Mouse (Mus musculus) frontal cortex, postnatal 36 days (tissue): Measurements from ENCODE around the gene Cdkn2a.

Experiments
- DNase-seq, 2 experiments: peaks; one replicate each; pipeline ENCODE4 v3.0.0; 2022; ENCODE audit warnings: low spot score in 2 of 2

Cdkn2a gene

GRCm38 (mm10) chr4:89294486-89295440 lies at the start of gene Cdkn2a:
Gene Cdkn2a, minus strand, starts transcription at chr4:89294653.
- peak; percentile 53 to 58 for DNase-seq

DNA sequence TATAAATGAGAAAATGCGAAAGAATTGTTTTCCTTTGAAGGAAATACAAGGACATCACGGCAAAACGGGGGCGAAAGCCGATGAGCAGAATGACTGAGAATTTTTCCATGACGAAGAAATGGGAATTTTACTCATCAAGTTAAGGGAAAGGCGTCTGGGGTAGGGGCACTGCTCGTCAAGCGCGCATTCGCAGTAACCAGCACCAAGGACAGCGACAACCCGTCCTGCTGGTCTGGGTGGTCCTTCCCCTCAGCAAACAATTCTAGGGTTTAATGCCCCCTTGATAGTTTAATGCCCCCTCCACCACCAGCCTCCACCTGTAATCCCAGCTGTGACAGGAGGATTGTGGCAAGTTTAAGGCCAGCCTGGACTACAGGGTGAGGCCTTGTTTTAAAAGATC lies 19.0 kb upstream of the Cdkn2a start:
- DNase-seq = no peak

GRCm38 (mm10) chr4:89310491-89311254 lies 16.2 kb upstream of the Cdkn2a start, which contains the start of gene Cdkn2b:
Gene Cdkn2b, minus strand, starts transcription at chr4:89311039.
- peak; percentile 59 to 66 for DNase-seq

GRCm38 (mm10) chr4:89309996-89310395 lies 15.5 kb upstream of the Cdkn2a start:
- DNase-seq = no peak

DNA sequence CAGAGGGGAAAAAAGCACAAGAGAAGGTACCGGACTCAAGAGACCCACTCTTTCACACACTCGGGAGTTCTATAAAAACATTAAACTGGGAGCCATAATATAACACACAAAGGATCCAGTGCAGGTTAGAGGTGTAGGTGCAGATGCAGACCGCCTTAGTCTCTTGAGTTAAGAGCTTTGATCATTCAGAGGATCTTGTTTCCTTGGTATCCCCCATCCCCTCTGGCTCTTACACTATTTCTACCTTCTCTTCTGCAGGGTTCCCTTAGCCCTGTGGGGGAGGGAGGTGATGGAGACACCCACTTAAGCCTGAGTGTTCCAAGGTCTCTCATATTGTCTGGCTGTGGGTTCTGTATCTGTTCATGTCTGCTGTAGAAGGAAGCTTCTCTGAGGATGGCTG lies 13.5 kb upstream of the Cdkn2a start:
- DNase-seq = no peak

DNA sequence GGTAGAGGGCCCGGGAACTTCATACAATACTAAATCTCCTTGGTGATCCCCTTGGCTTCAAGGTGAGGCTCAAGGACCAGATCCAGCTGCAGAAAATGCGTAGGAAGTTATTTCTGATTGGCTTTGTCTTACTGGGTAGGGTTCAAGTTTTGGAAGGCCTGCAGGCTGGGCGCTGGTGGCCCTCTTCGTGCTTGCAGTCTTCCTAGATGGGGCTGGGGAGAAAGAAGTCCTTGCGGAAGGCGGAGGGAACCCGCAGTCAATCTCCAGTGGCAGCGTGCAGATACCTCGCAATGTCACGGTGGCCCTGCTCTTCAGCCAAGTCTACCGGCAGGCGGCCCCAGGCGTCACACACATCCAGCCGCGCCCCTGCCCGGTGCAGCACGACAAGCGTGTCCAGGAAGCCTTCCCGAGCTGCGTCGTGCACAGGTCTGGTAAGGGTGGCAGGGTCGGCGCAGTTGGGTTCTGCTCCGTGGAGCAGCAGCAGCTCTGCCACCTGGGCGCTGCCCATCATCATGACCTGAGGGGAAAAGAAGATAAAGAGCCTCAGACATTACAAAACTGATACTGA lies 12.4 kb upstream of the Cdkn2a start:
- DNase-seq = no peak

- no peak for DNase-seq
Observed at GRCm38 (mm10) chr4:89305691-89306090, 11.2 kb upstream of the Cdkn2a start.

- no peak for DNase-seq
Observed at GRCm38 (mm10) chr4:89303281-89303995, 9.0 kb upstream of the Cdkn2a start.

DNA sequence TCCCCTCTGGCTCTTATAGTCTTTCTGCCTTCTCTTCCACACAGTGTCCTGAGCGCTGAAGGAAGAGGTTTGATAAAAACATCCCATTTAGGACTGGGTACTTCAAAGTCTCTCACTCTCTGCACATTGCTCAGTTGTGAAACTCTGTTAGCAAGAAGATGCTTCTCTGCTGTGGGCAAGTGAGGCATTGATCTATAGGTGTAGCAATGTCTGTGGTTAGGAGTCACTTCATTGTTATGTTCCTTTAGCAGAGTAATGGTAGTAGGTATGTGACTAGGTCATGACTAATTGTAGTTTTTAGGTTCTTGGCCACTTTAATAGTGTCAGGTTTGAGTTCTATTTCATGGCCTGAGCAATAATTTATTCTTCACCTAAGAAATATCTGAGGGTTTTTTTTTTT lies 7.7 kb upstream of the Cdkn2a start:
- no peak for DNase-seq

GRCm38 (mm10) chr4:89299721-89300120 lies 5.3 kb upstream of the Cdkn2a start:
- DNase-seq = no peak

GRCm38 (mm10) chr4:89295441-89296220 lies 1.2 kb upstream of the Cdkn2a start:
- no peak for DNase-seq

DNA sequence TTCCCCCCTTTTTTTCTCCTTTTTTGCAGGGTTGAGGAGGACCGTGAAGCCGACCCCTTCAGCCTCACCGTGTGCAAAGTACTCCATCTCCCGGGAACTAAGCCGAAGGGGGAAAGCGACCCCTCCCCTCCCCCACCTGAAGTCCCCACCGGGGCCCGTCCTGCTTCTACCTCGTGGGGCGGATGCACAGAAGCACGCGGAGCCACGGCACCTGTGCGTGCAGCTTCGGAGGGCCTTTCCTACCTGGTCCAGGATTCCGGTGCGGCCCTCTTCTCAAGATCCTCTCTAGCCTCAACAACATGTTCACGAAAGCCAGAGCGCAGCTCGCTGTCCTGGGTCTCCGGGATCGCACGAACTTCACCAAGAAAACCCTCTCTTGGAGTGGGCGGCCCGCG lies 365 bp downstream of the Cdkn2a start:
- DNase-seq = no peak

DNA sequence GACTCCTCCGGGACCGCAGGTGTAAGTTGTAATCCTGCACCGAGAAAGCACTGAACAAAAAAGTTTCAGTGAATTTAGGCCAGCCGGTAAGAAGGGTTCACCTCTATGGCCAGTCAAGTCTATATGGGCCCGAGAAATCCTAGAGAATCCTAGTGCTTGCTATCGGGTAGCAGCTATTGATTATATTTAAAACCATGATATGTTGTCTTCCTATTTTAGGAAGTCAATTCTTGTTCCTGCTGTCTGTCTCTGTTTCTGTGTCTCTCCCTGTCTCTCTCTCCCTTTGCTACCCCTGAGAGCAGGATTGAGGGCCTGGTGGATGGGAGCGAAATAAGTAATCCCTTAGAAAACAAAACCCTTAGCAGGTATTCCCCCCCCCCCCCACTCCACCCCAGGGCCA lies 937 bp downstream of the Cdkn2a start:
- DNase-seq = no peak

DNA sequence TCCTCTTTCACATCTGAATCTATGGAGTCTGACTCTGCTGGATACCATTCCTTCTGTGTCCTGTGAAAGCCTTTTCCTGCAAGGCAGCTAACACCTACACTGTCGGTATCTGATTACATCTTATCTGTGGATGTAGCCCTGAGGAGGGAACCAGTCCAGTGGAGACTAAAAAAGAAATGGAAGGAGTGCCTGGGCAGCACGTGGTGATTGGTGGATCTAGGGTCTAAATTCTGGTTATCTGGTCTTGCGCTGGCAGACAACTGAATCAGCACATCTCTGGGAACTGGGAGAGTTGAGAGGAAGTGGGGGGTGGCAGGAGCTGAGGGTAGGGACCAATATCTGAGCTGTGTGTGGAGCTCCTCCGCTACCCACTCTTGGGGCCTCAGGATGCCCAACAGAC lies 5.4 kb downstream of the Cdkn2a start:
- no peak for DNase-seq

GRCm38 (mm10) chr4:89286566-89286965 lies 7.9 kb downstream of the Cdkn2a start:
- DNase-seq = no peak

GRCm38 (mm10) chr4:89285688-89286087 lies 8.8 kb downstream of the Cdkn2a start:
- no peak for DNase-seq

DNA sequence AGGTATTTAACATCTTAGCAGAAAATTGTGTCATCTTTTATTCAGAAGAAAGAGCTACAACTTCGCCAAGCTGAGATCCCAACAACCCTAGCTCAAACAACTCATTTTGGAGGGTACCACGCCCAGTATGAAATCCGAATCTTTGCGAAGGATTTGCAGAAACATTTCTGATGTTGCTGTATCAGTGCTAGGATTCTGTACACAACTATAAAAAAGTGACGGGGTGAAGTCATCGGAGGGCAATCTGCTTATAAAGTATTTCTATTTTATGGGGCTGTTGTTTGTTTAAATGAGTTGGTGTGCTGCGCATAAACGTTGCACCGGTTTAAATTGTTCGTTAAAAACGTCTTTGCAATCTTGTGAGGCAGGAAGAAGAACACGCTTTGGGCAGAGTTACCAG lies 11.8 kb downstream of the Cdkn2a start:
- no peak for DNase-seq

GRCm38 (mm10) chr4:89282036-89282566 lies 12.4 kb downstream of the Cdkn2a start:
- DNase-seq = no peak

GRCm38 (mm10) chr4:89281236-89281635 lies 13.2 kb downstream of the Cdkn2a start:
- no peak for DNase-seq

DNA sequence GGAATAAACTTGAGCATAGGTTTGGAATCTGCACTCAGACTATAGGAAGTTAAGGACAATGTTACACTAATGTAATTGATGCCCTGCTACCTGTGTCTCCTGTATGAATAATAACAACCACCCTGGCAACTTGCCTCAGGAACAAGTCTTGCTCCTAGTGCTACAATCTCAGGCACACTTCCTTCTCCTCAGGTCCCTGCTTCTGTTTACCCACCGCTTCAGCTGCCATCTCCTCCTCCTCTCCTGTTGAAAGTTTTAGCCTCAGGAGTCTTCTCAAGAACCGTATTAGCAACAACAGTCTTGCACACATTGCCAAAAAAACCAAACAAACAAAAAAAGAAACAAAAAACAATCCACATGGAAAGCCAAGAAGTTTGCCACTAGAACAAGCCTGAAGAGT lies 14.8 kb downstream of the Cdkn2a start:
- DNase-seq = no peak
